Mouse (Mus musculus) adrenal gland, adult 2 months (tissue): ENCODE measurements around the gene Ssxb10. TPM values are rescaled to one million over a fixed set of nuclear protein-coding genes. Genes with fewer than 3 reads are reported as not detected.
"Not testable (repeated sequence)": the region's sequence is repeated elsewhere in the genome, so short reads cannot be mapped to it uniquely, and the experiment has no call there.

Experiments used
- DNase-seq: peaks from one replicate; pipeline ENCODE4 v3.0.0; 2021
- long read RNA-seq: library from polyadenylated mRNA; stranded (forward); transcript quantifications from one replicate; pipeline ENCODE4 v2.0.0, GENCODE M21; 2021
- polyA plus RNA-seq: library from polyadenylated mRNA; depleted of rRNA; stranded (reverse); fragments of >200 nt; gene quantifications from 2 replicates; pipeline ENCODE4 v1.2.3, GENCODE M21; 2012; rRNA removed
- total RNA-seq, 2 experiments: library from RNA; stranded (reverse); gene quantifications; 2 replicates each; pipeline ENCODE4 v1.2.3; 2021

Ssxb10 gene
- total RNA-seq (not detected), polyA plus RNA-seq (not detected in 2 replicates)
- long read RNA-seq, result 0 reads

DNA sequence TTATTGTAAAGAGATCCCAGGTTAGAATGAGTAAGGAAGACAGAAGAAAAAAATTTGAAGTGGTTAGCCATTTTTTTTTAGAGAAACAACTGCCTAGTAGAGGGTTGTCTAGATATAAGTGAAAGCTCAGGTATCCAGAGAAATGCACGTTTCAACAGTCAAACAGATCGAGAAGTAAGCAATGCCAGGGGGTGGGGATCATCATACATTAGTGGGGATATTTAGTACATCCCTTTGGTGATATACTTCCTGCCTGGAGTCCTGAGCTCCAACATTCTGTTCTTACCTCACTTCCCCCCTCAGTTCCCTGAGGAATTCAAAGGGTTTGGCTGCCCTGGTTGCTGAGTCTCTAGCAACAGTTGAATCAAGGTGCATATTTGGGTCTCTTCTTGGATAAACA, at the start of gene Ssxb10:
TSS of gene Ssxb10 (plus strand) at position 301 of the 400 bp plus-strand sequence.
- DNase-seq, result no peak

DNA sequence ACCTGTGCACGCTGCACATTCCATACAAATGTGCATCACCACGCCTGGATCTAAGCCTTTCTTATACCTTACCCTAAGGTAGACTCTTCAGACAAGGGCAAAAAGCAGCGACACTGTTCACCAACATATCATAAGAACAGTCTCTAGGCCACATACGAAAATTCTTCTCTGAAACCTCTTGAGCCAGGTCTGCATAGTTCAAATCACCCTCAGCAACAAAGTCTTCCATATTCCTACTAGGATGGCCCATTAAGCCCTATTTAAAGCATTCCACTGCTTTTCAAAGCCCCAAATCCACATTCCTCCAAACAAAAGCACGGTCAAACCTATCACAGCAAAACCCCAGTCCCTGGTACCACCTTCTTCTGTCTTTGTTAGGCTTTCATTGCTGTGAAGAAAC, 38.6 kb upstream of the Ssxb10 start:
- DNase-seq, result no peak

- no peak for DNase-seq
Observed at GRCm38 (mm10) chrX:8309302-8309701, 17.9 kb upstream of the Ssxb10 start.

DNA sequence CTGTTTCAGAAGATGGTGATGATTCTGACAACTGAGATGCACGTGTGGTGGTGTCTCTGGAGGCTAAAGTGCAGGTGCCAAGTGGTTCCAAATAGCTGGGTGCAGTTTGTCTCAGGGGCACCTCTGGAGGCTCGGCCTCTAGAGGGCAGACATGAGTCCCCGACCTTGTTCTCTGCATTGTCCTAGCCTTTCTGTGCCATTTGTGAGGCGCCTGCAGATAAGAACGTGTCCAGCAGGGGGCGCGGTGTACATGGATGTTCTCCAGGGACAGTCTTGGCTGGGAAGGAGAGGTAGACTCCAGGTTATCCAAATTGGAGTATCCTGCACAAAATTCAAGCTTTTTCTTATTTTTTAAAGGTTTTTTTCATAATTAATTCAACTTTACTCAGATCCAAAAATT, 12.3 kb upstream of the Ssxb10 start:
- peak; percentile 27 for DNase-seq

DNA sequence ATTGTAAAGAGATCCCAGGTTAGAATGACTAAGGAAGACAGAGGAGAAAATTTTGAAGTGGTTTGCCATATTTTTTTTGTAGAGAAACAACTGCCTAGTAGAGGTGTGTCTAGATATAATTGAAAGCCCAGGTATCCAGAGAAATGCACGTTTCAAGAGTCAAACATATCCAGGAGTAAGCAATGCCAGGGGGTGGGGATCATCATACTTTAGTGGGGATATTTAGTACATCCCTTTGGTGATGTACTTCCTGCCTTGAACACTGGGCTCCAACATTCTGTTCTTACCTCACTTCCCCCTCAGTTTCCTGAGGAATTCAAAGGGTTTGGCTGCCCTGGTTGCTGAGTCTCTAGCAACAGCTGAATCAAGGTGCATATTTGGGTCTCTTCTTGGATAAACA, 39.5 kb downstream of the Ssxb10 start, which contains the start of gene Ssxb9:
TSS of gene Ssxb9 (plus strand) at position 301 of the 400 bp plus-strand sequence.
- not testable (repeated sequence) for DNase-seq

Other genes starting within 250 kb of the Ssxb10 start
- gene Was, start 236.9 kb upstream of the Ssxb10 start, total RNA-seq, result 1 to 10 TPM; 2.4 to 3.2 TPM
- 2.1 and 2.5 TPM in 2 replicates for gene Was, start 236.9 kb upstream of the Ssxb10 start, polyA plus RNA-seq
- 10 to 100 TPM; 52.4 to 57.7 TPM for gene Wdr13, start 194.5 kb upstream of the Ssxb10 start, total RNA-seq
- 213 and 220 TPM in 2 replicates for gene Wdr13, start 194.5 kb upstream of the Ssxb10 start, polyA plus RNA-seq
- gene Rbm3, start 181.5 kb upstream of the Ssxb10 start, total RNA-seq, result 100 to 1,000 TPM in 1 of 2 experiments, 10 to 100 TPM in 1; 54.5 to 106 TPM
- gene Rbm3, start 181.5 kb upstream of the Ssxb10 start, polyA plus RNA-seq, result 28.5 and 30.7 TPM in 2 replicates
- gene Tbc1d25, start 151.2 kb upstream of the Ssxb10 start, total RNA-seq, result 1 to 10 TPM; 8.8 to 9.6 TPM
- 11.1 and 12.9 TPM in 2 replicates for gene Tbc1d25, start 151.2 kb upstream of the Ssxb10 start, polyA plus RNA-seq
- 100 to 1,000 TPM in 1 of 2 experiments, 10 to 100 TPM in 1; 55.1 to 112 TPM for gene Ebp, start 133.9 kb upstream of the Ssxb10 start, total RNA-seq
- 170 and 218 TPM in 2 replicates for gene Ebp, start 133.9 kb upstream of the Ssxb10 start, polyA plus RNA-seq
- gene Porcn, start 120.9 kb upstream of the Ssxb10 start, total RNA-seq, result 1 to 10 TPM; 7.1 to 8.7 TPM
- 38.0 and 43.0 TPM in 2 replicates for gene Porcn, start 120.9 kb upstream of the Ssxb10 start, polyA plus RNA-seq
- gene Ftsj1, start 75.0 kb upstream of the Ssxb10 start, total RNA-seq, result 10 to 100 TPM; 21.7 to 23.5 TPM
- 26.1 and 37.8 TPM in 2 replicates for gene Ftsj1, start 75.0 kb upstream of the Ssxb10 start, polyA plus RNA-seq
- under 1 TPM in 1 of 2 experiments, not detected in 1; 0.32 TPM for gene Slc38a5, start 56.3 kb upstream of the Ssxb10 start, total RNA-seq
- 0.11 TPM in 1 of 2 replicates, not detected in the other for gene Slc38a5, start 56.3 kb upstream of the Ssxb10 start, polyA plus RNA-seq
- not detected for gene Ssxb9, start 39.6 kb downstream of the Ssxb10 start, total RNA-seq
- gene Ssxb9, start 39.6 kb downstream of the Ssxb10 start, polyA plus RNA-seq, result not detected in 2 replicates
- gene Ssxb1, start 85.9 kb downstream of the Ssxb10 start, total RNA-seq, result not detected
- gene Ssxb1, start 85.9 kb downstream of the Ssxb10 start, polyA plus RNA-seq, result not detected in 2 replicates
- gene Ssxb2, start 134.3 kb downstream of the Ssxb10 start, total RNA-seq, result not detected
- not detected in 2 replicates for gene Ssxb2, start 134.3 kb downstream of the Ssxb10 start, polyA plus RNA-seq
- not detected for gene Gm14459, start 197.5 kb downstream of the Ssxb10 start, total RNA-seq
- gene Gm14459, start 197.5 kb downstream of the Ssxb10 start, polyA plus RNA-seq, result not detected in 2 replicates
- not detected for gene Ssxb6, start 220.8 kb downstream of the Ssxb10 start, total RNA-seq
- gene Ssxb6, start 220.8 kb downstream of the Ssxb10 start, polyA plus RNA-seq, result not detected in 2 replicates